Mouse (Mus musculus) gastrocnemius, adult 18-20 months (tissue): ENCODE results near the gene Nol3. TPM values are rescaled to one million over a fixed set of nuclear protein-coding genes. Genes with fewer than 3 reads are reported as not detected.
"Not testable (repeated sequence)": the region's sequence is repeated elsewhere in the genome, so short reads cannot be mapped to it uniquely, and the experiment has no call there.

Source experiments
- DNase-seq: peaks from one replicate; pipeline ENCODE4 v3.0.0; 2021; ENCODE audit warnings: low spot score
- long read RNA-seq, 2 experiments: library from polyadenylated mRNA; stranded (forward); transcript quantifications; one replicate each; pipeline ENCODE4 v2.0.0; 2021
- total RNA-seq, 2 experiments: library from RNA; stranded (reverse); gene quantifications; 2 replicates each; pipeline ENCODE4 v1.2.3; 2021

Nol3 gene
- 10 to 100 TPM; 32.7 to 38.9 TPM for total RNA-seq
- long read RNA-seq, experiment 1, transcript Nol3-201 (4 exons, 3,176 nt): major isoform, 48 of 59 reads
- long read RNA-seq, experiment 1, partial matches to known transcripts: 6 of 59 reads
- long read RNA-seq, experiment 1, other reads (novel, unspliced or antisense): 5 of 59 reads
- long read RNA-seq, experiment 2, transcript Nol3-201 (4 exons, 3,176 nt): major isoform, 55 of 66 reads
- long read RNA-seq, experiment 2, partial matches to known transcripts: 3 of 66 reads
- long read RNA-seq, experiment 2, other reads (novel, unspliced or antisense): 8 of 66 reads

DNA sequence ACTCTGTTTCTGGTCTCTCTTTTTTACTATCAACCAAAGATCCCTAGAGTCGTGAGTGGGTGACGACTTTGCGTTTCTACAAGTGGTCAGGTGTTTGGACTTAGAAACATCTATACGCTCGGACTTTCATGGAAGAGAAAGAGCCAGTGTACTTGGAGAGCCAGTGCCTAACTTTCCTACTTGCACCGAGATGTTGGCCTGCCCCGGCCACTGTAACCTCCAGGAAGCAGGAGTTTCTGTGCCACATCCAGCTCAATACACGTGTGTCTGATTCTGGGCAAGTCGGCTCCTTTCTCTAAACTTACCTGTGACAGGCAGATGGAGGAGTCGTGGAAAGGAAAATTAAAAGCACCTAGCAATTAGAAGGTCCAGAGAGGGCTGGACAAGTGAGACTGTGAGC, at the start of gene Nol3:
Nol3 (plus strand) TSS at position 301 of the 400 bp plus-strand sequence.
- DNase-seq: no peak

DNA sequence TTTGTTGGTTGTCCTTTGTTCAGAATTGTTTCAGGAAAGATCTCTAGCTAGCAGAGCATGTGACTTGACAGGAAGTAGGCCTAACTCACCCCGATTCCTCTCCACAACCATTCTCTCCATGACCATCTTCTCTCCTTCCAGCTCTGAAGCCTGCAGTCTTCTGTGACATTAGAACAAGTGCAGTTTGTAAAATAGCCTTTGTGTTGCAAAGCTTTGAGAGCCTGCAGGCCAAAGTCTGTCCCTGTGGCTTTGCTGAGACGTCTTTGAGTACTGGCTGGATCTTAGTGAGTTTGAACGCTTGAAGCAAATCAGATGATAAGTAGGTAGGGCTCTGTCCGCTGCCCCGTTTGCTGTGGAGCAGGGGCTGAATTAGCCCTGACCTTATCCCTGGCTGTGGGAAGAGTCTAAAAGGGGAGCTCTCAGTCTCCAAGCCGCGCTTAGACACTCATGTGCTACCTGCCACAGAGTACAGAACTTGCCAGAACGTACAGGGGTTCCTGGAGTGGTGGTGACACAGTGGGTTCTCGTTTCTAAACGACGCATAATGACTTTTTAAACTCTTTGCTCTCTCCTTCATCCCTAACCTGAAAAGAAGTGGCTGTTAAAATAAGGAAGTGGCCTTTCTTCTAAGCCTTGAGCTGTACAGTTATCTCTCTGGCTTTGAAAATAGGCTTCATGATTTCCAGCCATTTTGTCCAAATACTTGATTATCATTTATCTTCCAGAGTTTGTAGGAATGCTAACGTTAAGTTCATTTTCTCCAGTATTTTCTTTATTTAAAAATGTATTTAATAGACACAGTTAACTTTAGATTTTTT, 44.2 kb upstream of the Nol3 start:
- DNase-seq: no peak

DNA sequence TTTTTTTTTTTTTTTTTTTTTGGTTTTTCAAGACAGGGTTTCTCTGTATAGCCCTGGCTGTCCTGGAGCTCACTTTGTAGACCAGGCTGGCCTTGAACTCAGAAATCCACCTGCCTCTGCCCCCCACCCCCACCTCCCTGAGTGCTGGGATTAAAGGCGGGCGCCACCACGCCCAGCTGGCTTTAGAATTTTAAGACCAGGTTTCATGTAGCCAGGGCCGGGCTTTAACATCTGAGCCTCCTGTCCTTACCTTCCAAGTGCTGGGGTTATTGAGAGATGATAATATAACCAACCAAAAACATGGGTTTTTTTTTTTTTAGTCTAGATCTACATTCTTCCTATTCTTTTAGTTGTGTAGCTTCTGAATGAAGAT, 43.6 kb upstream of the Nol3 start:
- DNase-seq: not testable (repeated sequence)

DNA sequence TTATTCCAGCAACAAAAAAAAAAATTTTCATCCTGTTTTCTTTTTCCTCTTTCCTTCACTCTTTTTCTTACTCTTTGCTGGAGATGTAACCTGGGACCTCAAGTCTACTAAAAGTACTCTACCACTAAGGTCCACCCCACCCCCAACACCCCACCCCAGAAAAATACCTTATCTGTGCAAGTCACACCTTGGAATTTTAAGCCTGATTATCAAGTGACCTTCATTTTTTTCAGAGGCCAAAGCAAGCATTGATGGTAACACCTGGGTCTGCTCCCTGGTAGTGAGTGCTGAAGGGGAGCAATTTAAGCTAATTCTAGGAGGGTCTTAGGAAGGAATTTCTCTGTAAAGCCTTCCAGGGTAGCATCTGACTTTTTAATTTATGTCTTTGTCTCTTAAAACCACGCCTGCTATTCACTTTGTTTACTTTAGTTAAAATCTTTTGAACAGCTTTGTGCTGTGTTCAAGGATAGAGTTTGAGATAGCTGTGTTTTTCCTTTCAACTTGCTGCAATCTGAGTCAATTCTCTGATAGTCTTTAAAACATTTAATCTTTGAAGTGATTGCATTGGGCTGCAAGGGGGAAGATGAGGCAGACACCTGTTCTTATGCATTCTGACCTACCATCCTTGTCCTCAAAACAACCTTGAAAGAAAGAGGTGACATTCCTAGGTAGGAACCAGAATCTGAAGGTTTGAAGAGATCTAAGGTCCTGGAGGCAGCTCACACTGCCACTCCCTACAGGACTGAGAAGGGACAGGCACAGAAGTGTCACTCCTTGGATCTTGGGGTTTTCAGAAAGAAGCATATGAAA, 42.6 kb upstream of the Nol3 start:
- DNase-seq: no peak

- DNase-seq: peak; percentile 67
These were observed 40.7 kb upstream of the Nol3 start for GRCm38 (mm10) chr8:105235206-105235605.

DNA sequence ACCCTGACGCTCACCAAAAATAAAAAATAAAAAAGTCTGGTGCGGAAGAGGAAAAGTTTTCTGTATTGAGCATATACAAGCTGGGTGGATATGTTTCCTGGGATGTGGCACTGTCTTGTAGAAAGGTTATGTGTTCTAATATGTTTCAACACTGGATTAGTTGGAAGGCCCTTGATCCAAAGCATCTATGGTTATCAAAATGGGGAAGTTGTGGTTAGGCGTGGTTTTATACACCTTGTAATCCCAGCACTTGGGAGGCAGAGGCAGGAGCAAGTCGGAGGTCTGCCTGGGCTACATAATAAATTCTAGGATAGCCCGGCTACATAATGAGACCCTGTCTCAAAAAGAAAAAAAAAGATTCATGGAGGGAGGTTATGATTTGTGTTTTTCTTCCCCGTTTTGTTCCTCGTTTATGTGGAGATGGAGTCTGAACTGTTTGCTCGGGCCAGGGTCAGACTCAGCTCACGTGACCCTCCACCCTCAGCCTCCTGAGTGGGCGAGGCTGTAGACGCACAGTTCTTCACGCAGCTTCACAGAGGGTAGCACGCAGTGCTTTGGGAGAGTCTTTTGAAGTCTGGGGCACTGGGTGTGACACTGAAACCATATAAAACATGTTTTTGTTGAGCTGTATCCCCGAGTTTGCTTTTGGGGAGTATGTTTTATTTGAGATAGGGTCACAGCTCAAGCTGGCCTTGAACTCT, 38.3 kb upstream of the Nol3 start:
- no peak for DNase-seq

DNA sequence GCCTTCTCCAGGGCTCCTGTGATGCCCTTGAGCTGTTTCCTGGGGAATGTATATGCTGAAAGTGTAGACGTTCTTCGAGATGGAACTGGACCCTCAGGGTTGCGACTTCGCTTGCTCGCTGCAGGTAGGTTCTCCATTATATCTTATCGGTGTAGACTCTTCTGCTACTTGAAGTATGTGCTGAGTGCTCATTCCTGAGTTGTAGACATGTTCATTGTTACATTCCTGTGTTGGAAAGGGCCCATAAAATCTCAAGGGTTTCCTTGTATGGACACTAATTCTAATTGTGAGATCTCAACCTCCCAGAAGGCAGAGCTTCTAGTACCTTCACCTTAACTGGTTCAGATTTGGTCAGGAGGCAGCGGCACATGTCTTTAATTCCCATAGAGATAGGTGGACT, 34.9 kb upstream of the Nol3 start:
- no peak for DNase-seq

- no peak for DNase-seq
These were observed 24.0 kb upstream of the Nol3 start for GRCm38 (mm10) chr8:105251954-105252353.

- no peak for DNase-seq
These were observed 23.0 kb upstream of the Nol3 start for GRCm38 (mm10) chr8:105252680-105253537.

DNA sequence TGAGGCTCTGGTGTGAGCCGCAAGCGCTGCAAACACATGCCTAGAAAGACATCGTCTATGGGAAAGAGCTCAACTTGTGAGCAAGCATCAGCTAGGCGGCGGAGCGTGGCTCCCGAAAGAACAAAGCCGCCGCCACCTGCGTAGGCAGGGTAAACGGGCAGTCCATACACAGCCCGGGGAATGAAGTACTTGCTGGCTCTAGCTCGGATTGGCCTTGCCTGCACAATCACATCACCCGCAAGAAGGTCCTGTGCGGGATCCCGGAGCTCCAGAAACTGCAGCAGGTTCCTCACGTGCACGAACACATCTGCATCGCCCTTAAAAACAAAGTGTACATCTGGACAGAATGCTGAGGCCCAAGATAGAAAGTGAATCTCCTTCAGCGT, 22.2 kb upstream of the Nol3 start:
- no peak for DNase-seq

DNA sequence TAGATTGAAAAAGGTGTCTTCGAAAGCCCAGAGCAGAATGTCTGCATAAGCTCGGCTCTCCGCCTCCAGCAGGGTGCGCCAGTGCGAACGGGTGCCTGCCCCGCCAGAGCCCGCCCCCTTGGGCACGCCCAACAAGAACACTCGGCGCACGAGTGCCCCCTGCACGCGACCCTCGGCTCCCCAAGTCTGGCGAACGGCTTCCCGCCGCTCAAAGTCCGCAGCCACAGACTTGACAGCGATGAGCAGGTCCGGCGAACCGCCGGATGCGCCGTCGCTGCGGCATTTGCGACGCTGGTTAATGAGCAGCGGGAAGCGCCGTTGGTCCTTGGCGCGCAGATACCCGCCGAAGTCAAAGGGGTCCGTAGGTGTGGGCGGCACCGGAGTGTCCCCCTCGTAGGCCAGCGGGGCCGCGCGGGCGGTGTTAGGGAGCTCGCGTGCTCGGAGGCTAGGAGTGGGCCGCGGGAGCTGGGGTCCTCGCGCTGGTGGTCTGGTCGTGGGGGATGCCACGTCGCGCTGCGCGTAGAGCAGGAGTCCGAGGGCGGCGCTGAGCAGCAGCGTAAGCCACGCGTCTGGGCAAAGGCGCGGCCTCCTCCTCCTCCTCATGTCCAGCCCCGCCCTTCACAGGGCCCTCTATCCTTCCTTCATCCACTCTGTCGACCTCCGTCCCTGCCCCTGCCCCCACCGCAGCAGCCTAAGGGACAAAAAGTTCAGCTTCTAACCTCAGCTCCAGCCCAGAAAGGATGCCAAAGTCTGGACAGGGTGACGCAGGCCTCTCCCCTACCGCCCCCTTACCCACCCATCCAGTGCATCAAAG, 21.6 kb upstream of the Nol3 start:
- DNase-seq: peak; percentile 88

DNA sequence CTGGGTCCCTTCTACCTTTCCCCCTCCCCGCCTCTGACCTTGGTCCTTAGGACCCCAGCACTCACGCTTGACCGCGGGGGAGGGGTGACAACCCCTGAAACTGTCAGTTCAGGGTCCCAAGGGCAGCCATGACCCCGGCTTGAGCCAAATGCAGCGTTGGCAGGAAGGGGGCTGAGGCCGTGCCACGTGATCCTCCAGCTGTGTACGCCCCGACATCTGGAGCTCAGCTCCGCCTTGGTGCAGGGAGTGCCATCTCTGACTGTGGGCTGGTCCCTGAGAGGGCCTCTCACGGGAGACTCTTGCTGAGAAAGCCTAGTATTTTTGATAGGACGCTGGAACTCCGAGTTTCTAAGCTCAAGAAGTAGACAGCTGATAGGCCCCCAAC, 21.0 kb upstream of the Nol3 start, which contains the start of gene B3gnt9:
B3gnt9 (minus strand) TSS at position 188 of the 385 bp plus-strand sequence.
- peak; percentile 79 for DNase-seq

- DNase-seq: no peak
These were observed 18.4 kb upstream of the Nol3 start for GRCm38 (mm10) chr8:105257318-105258114.

DNA sequence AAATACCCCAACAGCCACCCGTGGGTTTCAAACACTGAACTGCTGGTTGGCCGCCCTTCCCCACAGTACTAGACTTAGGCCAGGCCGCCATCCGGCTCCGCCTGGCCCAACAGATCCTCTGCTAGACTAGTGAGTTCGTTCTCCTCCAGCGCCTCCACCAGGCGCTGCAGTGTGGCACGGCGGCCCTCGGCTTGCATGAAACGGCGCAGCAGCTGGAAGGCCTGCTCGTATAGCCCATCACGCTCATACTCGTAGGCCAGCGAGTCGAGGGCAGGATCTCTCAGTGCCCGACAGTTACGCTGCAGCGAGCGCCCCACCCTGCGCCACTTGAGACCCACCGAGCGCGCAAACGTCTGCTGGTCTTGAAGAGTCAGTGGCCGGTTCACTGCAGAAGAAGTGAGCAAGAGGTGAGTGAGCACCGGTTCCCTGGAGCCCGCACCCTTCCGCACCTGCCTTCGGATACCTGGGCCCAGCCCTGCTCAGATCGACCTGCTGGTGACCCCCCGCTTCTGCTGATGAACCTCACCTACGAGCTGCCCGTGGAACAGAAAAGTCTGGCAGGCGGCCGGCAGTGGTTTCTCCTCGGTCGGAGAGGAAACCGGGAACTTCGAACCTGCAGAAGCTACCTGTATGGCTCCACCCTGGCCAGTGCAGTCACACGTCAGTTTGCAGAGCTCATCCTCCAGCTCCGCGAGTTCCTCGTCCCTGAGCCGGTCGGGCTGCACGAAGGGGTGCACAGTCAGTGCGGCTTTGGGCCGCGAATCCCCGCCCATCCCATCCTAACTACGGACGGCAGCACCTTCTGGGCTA, 16.8 kb upstream of the Nol3 start:
- DNase-seq: no peak

GRCm38 (mm10) chr8:105259721-105260320, 16.1 kb upstream of the Nol3 start:
- DNase-seq: peak; percentile 64

GRCm38 (mm10) chr8:105260371-105261099, 15.4 kb upstream of the Nol3 start:
- DNase-seq: no peak
